Mouse (Mus musculus) layer of hippocampus, postnatal 36 days (tissue): ENCODE results near the gene H2-DMa. TPM values are rescaled to one million over a fixed set of nuclear protein-coding genes. Genes with fewer than 3 reads are reported as not detected.

ENCODE experiments used
- DNase-seq, 2 experiments: peaks; one replicate each; pipeline ENCODE4 v3.0.0; 2022
- total RNA-seq, 2 experiments: library from RNA; stranded (reverse); gene quantifications; 2 replicates each; pipeline ENCODE4 v1.2.3; 2021

The H2-DMa gene
- total RNA-seq, 2 experiments from 2014 or later: 26.7 to 31.7 TPM

GRCm38 (mm10) chr17:34155534-34155933, 36.2 kb downstream of the H2-DMa start:
- DNase-seq: no peak

GRCm38 (mm10) chr17:34164202-34164895, 45.0 kb downstream of the H2-DMa start:
- DNase-seq: peak in 1 of 2 experiments; percentile 16

GRCm38 (mm10) chr17:34165033-34165730, 45.8 kb downstream of the H2-DMa start:
- no peak for DNase-seq

DNA sequence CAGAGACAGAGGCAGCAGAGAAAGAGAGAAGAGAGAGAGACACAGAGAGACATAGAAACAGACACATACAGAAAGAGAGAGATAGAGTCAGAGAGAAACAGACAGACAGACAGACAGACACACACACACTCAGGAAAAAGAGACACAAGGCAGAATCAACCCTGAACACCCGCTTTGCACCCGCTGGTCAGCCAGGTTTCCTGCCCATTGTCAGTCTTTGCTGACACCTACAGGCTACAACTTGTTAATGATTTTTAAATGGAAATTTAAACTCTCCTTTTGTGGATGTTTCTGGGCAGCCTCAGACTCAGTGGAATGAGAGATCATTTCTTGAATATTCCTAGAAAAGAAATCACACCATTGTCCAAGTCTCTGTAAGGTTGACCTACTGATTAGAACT, 49.9 kb downstream of the H2-DMa start:
- peak in 1 of 2 experiments; percentile 23 for DNase-seq

- DNase-seq: no peak
These were observed 51.1 kb downstream of the H2-DMa start for GRCm38 (mm10) chr17:34170487-34170876.

- peak; percentile 74 to 76 for DNase-seq
These were observed 51.6 kb downstream of the H2-DMa start for GRCm38 (mm10) chr17:34170877-34171498.

- DNase-seq: no peak
These were observed 53.2 kb downstream of the H2-DMa start for GRCm38 (mm10) chr17:34172528-34172927.

DNA sequence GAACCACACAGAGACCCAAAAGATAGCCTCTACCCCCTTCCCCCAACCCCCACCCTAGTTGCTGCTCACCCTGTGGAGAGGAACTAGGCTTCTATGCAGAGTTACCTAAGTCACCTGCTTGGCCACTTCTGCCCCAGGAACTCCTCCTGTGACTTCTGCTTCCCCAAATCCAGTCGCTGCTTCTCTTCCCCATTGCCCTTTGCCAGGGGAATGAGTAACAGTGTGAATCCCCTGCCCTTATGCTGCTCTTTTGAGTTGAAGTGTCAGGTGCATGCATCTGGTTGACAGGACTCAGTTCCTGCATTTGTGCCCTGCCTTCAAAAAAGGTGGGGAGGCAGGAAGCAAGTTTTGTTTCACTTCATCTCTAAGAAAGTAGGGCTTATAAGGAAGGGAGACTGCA, 54.7 kb downstream of the H2-DMa start:
- DNase-seq: no peak

DNA sequence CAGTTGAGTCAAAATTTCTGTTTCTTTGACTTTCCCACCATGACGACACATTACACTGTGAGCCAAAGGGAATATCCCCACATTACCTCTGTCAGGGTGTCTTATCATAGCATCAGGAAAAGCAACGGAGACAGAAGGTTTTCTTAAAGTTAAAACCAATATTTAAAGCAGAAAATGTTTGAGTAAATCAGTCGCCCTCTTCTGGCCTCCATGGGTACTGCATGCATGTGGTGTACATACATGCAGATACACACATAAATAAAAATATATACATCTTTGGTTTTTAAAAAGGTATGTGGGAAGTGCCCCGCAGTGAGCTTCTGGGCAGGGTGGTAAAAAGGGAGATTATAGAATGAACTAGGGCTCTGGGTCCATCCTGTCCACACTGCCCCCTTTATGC, 57.8 kb downstream of the H2-DMa start:
- no peak for DNase-seq

DNA sequence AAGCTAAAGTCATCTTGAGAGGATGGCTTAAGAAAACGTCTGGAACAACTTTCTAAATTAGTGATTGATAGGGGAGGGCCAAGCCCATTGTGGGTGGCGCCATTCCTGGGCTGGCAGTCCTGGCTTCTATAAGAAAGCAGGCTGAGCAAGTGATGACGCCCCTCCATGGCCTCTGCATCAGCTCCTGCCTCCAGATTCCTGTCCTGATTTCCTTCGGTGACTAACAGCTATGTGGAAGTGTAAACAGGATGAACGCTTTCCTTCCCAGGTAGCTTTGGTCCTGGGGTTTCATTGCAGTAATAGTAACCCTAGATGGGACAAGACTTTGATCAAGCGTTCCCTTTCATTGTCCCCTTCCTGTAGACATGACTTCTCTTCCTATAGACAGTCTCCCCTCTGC, 59.7 kb downstream of the H2-DMa start:
- no peak for DNase-seq

GRCm38 (mm10) chr17:34179913-34180859, 60.8 kb downstream of the H2-DMa start:
- DNase-seq: no peak

DNA sequence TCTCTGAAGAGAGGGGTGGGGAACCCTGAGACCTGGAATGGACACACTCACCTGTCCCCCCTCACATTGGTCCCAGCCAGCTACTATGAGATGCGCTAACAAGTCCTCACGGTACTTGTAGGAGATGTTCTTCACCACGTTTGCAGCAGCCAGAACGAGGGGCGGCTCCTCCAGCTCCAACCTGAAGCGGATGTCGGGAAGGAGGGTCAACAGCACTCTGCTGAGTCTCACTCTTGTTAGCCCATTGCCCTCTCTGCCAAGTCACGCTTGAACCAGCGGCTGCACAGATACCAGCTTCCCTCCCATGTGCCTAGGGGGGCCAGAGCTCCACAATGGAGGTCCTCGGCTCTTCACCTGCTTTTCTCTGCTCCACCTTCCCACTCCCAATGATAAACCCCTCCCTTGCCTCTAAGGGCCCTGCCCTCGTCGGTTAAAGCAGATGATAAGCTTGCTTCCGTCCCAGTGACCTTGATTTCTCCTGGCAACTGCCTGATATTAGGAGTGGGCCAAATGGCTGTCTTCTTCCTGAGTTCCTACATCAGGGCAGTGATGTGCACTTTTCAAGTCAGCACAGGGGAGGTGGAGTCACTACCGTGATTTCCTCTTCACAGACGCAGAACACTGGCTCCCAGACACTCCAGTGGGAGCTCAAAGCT, 64.4 kb downstream of the H2-DMa start:
- no peak for DNase-seq

DNA sequence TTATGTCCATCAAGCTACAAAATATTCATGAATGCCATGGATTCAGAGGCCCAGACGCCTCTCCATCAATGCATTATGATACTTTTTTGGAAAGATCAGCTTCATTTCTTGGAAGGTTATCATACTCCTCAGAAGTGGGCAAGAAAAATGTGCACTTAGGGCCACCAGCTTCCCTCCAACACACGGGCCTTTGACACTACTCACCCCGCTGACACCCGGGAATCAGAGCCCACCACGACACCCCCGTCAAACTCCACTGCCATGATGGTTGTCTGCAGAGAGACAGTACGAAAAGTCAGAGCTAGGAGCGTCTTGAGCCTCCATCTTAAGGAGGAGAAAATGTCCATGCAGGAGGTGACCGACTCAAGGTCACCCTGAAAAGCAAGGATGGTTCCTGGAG, 66.2 kb downstream of the H2-DMa start:
- no peak for DNase-seq

- DNase-seq: no peak
These were observed 67.5 kb downstream of the H2-DMa start for GRCm38 (mm10) chr17:34186885-34187260.

- peak; percentile 94 to 95 for DNase-seq
These were observed 68.0 kb downstream of the H2-DMa start, which contains the start of the genes Tap1 and Psmb9 for GRCm38 (mm10) chr17:34187261-34187916. TSS of gene Tap1 (plus strand) at chr17:34187553. TSS of gene Psmb9 (minus strand) at chr17:34187764.

- DNase-seq: no peak
These were observed 68.7 kb downstream of the H2-DMa start for GRCm38 (mm10) chr17:34188010-34188409.

Other genes starting within 250 kb of the H2-DMa start
- gene Gm7029, start 245.7 kb upstream of the H2-DMa start, total RNA-seq: not detected
- 1 to 10 TPM; 1.9 to 2.5 TPM for gene Kifc1, start 228.9 kb upstream of the H2-DMa start, total RNA-seq
- gene Platr17, start 214.4 kb upstream of the H2-DMa start, total RNA-seq: not detected
- 10 to 100 TPM; 25.4 to 33.0 TPM for gene Daxx, start 210.1 kb upstream of the H2-DMa start, total RNA-seq
- gene Tapbp, start 203.6 kb upstream of the H2-DMa start, total RNA-seq: 10 to 100 TPM; 32.5 to 38.9 TPM
- gene Zbtb22, start 203.6 kb upstream of the H2-DMa start, total RNA-seq: 10 to 100 TPM; 26.9 to 30.8 TPM
- gene Rgl2, start 190.0 kb upstream of the H2-DMa start, total RNA-seq: 10 to 100 TPM; 66.4 to 79.8 TPM
- gene Pfdn6, start 179.2 kb upstream of the H2-DMa start, total RNA-seq: 10 to 100 TPM; 85.6 to 91.8 TPM
- 10 to 100 TPM; 15.9 to 17.9 TPM for gene Wdr46, start 178.9 kb upstream of the H2-DMa start, total RNA-seq
- 1 to 10 TPM; 4.5 to 6.2 TPM for gene B3galt4, start 168.1 kb upstream of the H2-DMa start, total RNA-seq
- 10 to 100 TPM; 80.0 to 84.8 TPM for gene Vps52, start 163.7 kb upstream of the H2-DMa start, total RNA-seq
- 100 to 1,000 TPM; 327 to 330 TPM for gene Rps18, start 163.5 kb upstream of the H2-DMa start, total RNA-seq
- 10 to 100 TPM; 16.3 to 16.9 TPM for gene H2-K1, start 119.2 kb upstream of the H2-DMa start, total RNA-seq
- 10 to 100 TPM; 39.6 to 42.9 TPM for gene Ring1, start 94.9 kb upstream of the H2-DMa start, total RNA-seq
- gene H2-Ke6, start 91.5 kb upstream of the H2-DMa start, total RNA-seq: 10 to 100 TPM; 60.2 to 61.7 TPM
- gene Slc39a7, start 87.9 kb upstream of the H2-DMa start, total RNA-seq: 10 to 100 TPM; 88.5 to 92.6 TPM
- gene Rxrb, start 87.7 kb upstream of the H2-DMa start, total RNA-seq: 10 to 100 TPM; 77.8 to 79.2 TPM
- gene Col11a2, start 80.1 kb upstream of the H2-DMa start, total RNA-seq: 10 to 100 TPM; 20.3 to 21.8 TPM
- under 1 TPM; 0.35 to 0.42 TPM for gene H2-Oa, start 27.2 kb upstream of the H2-DMa start, total RNA-seq
- gene Brd2, start 3.1 kb downstream of the H2-DMa start, total RNA-seq: 100 to 1,000 TPM; 182 to 193 TPM
- under 1 TPM; 0.67 to 0.96 TPM for gene H2-DMb2, start 23.8 kb downstream of the H2-DMa start, total RNA-seq
- gene H2-DMb1, start 33.5 kb downstream of the H2-DMa start, total RNA-seq: 1 to 10 TPM in 1 of 2 experiments, under 1 TPM in 1; 0.95 to 1.7 TPM
- 1 to 10 TPM; 3.4 to 3.5 TPM for gene Tap1, start 68.0 kb downstream of the H2-DMa start, total RNA-seq
- gene Psmb9, start 68.2 kb downstream of the H2-DMa start, total RNA-seq: 1 to 10 TPM; 1.2 to 1.7 TPM
- 1 to 10 TPM; 2.7 to 3.2 TPM for gene Psmb8, start 78.2 kb downstream of the H2-DMa start, total RNA-seq
- 10 to 100 TPM in 1 of 2 experiments, 1 to 10 TPM in 1; 8.5 to 10.3 TPM for gene Tap2, start 84.0 kb downstream of the H2-DMa start, total RNA-seq
- gene H2-Ob, start 119.4 kb downstream of the H2-DMa start, total RNA-seq: under 1 TPM in 1 of 2 experiments, not detected in 1; 0.47 TPM
- gene H2-Ab1, start 138.1 kb downstream of the H2-DMa start, total RNA-seq: 1 to 10 TPM; 1.6 to 1.9 TPM
- gene H2-Aa, start 168.3 kb downstream of the H2-DMa start, total RNA-seq: 1 to 10 TPM in 1 of 2 experiments, under 1 TPM in 1; 0.87 to 1.3 TPM
- gene H2-Eb1, start 186.3 kb downstream of the H2-DMa start, total RNA-seq: 1 to 10 TPM; 1.3 TPM
- not detected for gene H2-Eb2, start 206.1 kb downstream of the H2-DMa start, total RNA-seq
- gene Btnl2, start 235.3 kb downstream of the H2-DMa start, total RNA-seq: under 1 TPM; 0.43 to 0.82 TPM